Mouse (Mus musculus) forebrain, embryonic 15.5 days (tissue): ENCODE measurements around the gene Tent5b. TPM values are rescaled to one million over a fixed set of nuclear protein-coding genes. Genes with fewer than 3 reads are reported as not detected.
A peak's percentile ranks its signal among the peaks of the same experiment; 100 is the strongest.

Experiments
- ATAC-seq: fragments of 200-750 bp; cut with Nextera tagmentation; replicated peaks from 2 replicates; pipeline ENCODE4 v1.8.0; 2017; ENCODE audit warnings: mild to moderate bottlenecking, moderate TSS enrichment, moderate library complexity
- H3K27ac ChIP-seq: fragments of 300-500 bp; sonication (generic); replicated peaks from 2 replicates; pipeline ENCODE4 v1.5.1; 2015; ENCODE audit warnings: mild to moderate bottlenecking, inconsistent platforms
- H3K27me3 ChIP-seq: fragments of 300-500 bp; sonication (generic); 2 replicates; pipeline ENCODE4 v1.6.1; 2015; ENCODE audit warnings: inconsistent platforms
- H3K36me3 ChIP-seq: fragments of 300-500 bp; sonication (generic); 2 replicates; pipeline ENCODE4 v1.6.1; 2015; ENCODE audit warnings: mild to moderate bottlenecking, inconsistent platforms
- H3K4me1 ChIP-seq: fragments of 300-500 bp; sonication (generic); 2 replicates; pipeline ENCODE4 v1.6.1; 2015; ENCODE audit warnings: inconsistent platforms
- H3K4me2 ChIP-seq: fragments of 300-500 bp; sonication (generic); replicated peaks from 2 replicates; pipeline ENCODE4 v1.6.1; 2015; ENCODE audit warnings: mild to moderate bottlenecking, inconsistent platforms
- H3K4me3 ChIP-seq: fragments of 300-500 bp; sonication (generic); 2 replicates; pipeline ENCODE4 v1.5.1; 2015; ENCODE audit warnings: mild to moderate bottlenecking, inconsistent platforms
- H3K9ac ChIP-seq: fragments of 300-500 bp; sonication (generic); replicated peaks from 2 replicates; pipeline ENCODE4 v1.6.1; 2015; ENCODE audit warnings: mild to moderate bottlenecking, inconsistent platforms
- H3K9me3 ChIP-seq: fragments of 300-500 bp; sonication (generic); 2 replicates; pipeline ENCODE4 v1.6.1; 2016; ENCODE audit warnings: inconsistent platforms
- WGBS: fragments of 180-500 bp; shearing (Covaris S2); methylation state at CpG from one replicate; pipeline ENCODE4 v1.1.7; 2015; ENCODE audit warnings: mixed read lengths; 5-methylcytosine and 5-hydroxymethylcytosine counted together
- polyA plus RNA-seq: library from polyadenylated mRNA; unstranded; fragments of >200 nt; fragmentation: Nextera tagmentation; extraction: Ambion mirVana; gene quantifications from 2 replicates; pipeline ENCODE4 v1.2.1, GENCODE M21; 2015

The Tent5b gene
- polyA plus RNA-seq, 1 experiment from 2014 or later = 0.11 TPM

DNA sequence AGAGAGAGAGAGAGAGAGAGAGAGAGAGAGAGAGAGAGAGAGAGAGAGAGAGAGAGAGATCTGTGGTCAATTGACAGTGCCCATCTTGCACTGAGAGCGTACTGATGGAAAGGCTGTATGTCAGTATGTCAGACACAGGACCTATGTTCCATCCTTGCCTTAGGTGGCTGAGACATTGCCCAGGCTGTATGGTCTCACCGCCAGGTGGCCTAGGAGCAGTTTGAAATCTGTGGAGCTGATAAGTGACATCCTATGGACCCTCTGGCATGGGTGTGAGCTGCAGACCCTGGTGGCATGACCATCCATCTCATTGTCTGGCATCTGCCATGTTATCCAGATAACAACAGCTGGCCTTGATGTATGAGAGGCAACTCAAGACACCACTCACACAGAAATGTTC, 6.1 kb upstream of the Tent5b start:
- ATAC-seq = no peak
- Histone ChIP-seq H3K9me3 (no peaks in the 10 kb centered on the region), H3K4me2 (no peak overlapping the region), H3K27me3 (peaks cover 14% of the 10 kb centered on the region; the same call in 1 of the 2 replicates), H3K4me3 (no peak overlapping the region), H3K36me3 (no peaks in the 10 kb centered on the region), H3K27ac (no peak overlapping the region), H3K4me1 (no peaks in the 10 kb centered on the region), H3K9ac (no peak overlapping the region)
- WGBS = 68% methylated on average over 2 of the region's 2 CpGs

DNA sequence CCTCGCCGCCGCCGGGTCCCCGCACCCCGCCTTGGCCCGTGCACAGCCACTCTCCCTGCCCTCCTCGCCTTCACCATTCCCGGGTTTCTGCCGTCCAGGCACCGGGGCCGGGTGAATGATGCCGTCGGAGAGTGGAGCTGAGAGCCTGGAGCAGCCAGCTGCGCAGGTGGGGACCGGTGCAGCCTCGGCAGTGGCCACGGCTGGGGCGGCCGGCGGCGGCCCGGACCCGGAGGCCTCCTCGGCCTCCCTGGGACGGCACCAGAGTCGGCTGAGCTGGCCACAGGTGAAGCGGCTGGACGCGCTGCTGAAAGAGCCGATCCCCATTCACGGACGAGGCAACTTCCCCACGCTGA, 229 bp downstream of the Tent5b start:
- Histone ChIP-seq H3K4me3 (peak overlapping the region; percentile 40), H3K4me1 (peaks cover 17% of the 10 kb centered on the region), H3K36me3 (no peaks in the 10 kb centered on the region), H3K27me3 (peaks cover 49% of the 10 kb centered on the region), H3K9ac (no peak overlapping the region), H3K9me3 (no peaks in the 10 kb centered on the region), H3K4me2 (peak overlapping the region; percentile 48), H3K27ac (no peak overlapping the region)
- no peak for ATAC-seq
- WGBS = 3% methylated on average over 34 of the region's 34 CpGs

DNA sequence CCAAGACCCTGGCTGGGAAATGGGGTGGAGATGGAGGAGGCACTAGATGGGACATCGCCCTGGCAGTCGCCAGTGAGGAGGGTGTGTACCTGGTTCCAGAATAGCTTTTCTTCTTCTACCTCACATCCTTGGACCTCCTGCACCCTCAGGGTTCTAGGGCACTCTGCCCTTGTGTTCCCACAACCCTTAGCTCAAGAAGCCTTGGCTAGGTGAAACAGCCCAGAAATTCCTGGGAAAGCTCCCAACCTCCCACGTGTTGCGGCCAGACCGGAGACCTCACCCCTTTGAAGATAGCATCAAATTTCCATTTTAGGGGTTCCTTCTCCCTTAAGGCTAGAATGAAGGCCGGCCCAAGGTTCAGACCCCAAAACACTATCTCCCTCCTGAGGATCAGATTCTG, 822 bp downstream of the Tent5b start:
- peaks cover 17% of the 10 kb centered on the region for H3K4me1 ChIP-seq
- H3K4me3 ChIP-seq = no peak overlapping the region
- WGBS = 54% methylated on average over 6 of the region's 6 CpGs
- H3K9ac ChIP-seq = no peak overlapping the region
- H3K9me3 ChIP-seq = no peaks in the 10 kb centered on the region
- H3K27me3 ChIP-seq = peaks cover 49% of the 10 kb centered on the region
- no peak overlapping the region for H3K4me2 ChIP-seq
- no peaks in the 10 kb centered on the region for H3K36me3 ChIP-seq
- no peak overlapping the region for H3K27ac ChIP-seq
- no peak for ATAC-seq

DNA sequence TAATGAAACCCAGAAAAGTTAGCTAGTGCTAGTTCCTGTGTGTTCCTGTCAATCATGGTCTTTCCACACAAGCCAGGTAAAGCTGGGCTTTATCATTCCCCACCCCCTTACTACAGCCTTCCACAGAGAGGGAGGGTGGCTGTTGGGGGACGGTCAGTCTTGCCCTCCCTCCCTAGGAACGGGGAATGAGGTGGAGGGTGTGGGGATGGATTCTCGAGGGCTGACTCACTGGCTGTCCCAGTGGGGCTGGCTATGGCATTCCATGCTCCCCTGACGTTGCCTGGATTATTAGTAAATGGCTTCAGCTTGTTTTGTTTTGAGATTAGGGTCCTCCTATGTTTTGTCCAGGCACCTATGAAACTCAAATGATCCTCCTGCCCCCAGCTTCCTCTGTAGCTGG, 1.6 kb downstream of the Tent5b start:
- no peaks in the 10 kb centered on the region for H3K9me3 ChIP-seq
- no peak overlapping the region for H3K4me2 ChIP-seq
- no peak for ATAC-seq
- WGBS = 40% methylated on average over 4 of the region's 4 CpGs
- H3K4me1 ChIP-seq = peaks cover 17% of the 10 kb centered on the region
- H3K9ac ChIP-seq = no peak overlapping the region
- no peak overlapping the region for H3K27ac ChIP-seq
- no peak overlapping the region for H3K4me3 ChIP-seq
- H3K36me3 ChIP-seq = no peaks in the 10 kb centered on the region
- peaks cover 49% of the 10 kb centered on the region for H3K27me3 ChIP-seq

DNA sequence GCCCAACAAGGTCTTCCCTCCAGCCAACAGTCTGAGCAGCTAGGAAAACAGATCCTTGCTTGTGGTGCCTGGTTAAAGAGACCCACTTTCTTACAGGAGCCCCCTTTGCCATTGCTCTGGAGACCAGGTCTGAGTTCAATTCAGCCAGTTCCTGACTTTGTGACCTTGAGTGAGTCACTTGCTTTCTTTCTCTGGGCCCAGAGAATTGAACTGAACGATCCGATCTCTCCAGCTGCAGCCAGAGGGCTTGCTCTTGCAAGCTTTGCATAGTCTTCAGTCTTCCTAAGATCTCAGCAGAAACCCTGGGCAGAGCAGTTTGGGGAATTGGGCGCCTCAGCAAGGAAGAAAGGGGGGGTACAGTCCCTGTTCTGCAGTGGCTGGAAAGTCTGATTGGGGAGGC, 2.5 kb downstream of the Tent5b start:
- Histone ChIP-seq H3K4me1 (peaks cover 17% of the 10 kb centered on the region), H3K4me3 (no peak overlapping the region), H3K36me3 (no peaks in the 10 kb centered on the region), H3K4me2 (no peak overlapping the region), H3K27me3 (peaks cover 49% of the 10 kb centered on the region), H3K27ac (no peak overlapping the region), H3K9me3 (no peaks in the 10 kb centered on the region), H3K9ac (no peak overlapping the region)
- WGBS = 87% methylated on average over 3 of the region's 3 CpGs
- no peak for ATAC-seq

DNA sequence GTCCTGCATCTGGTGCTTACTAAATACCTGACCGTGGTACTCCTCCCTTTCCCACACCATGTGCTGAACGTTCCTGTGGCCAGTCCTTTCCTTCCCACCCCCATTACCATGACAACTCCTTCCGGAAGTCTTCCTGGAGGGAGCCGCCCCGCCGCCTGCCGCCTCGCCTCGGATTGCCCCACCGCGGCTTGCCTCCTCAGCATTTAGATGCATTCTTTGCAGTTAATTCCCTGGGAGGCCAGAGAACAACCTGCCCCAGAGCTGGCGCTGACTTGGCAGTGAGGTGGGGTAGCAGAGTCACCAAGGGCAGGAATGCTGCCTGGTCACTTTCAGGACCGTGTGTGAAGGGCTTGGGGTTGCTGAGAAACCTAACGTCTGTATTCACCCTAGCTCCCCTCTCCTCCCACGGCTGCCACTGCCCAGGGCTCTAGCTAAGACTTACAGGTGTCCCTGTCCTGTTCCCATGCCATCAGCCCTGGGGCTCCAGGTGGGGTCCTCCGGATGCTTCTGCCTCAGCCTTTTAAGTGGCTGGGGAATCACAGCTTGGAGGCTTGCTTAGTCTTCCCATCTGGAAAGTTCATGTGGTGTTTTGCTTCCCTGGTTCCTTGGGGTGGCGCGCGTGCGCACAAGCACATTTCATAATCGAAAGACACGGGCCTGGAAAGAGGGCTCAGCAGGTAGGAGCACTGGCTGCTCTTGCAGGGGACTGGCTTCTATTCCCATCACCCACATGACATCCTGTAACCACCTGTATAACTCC, 4.5 kb downstream of the Tent5b start:
- peaks cover 16% of the 10 kb centered on the region for H3K4me1 ChIP-seq
- no peaks in the 10 kb centered on the region for H3K9me3 ChIP-seq
- H3K4me2 ChIP-seq = no peak overlapping the region
- no peaks in the 10 kb centered on the region for H3K36me3 ChIP-seq
- H3K4me3 ChIP-seq = no peak overlapping the region
- H3K27me3 ChIP-seq = peaks cover 37% of the 10 kb centered on the region
- H3K9ac ChIP-seq = no peak overlapping the region
- ATAC-seq = no peak
- 12% methylated on average over 22 of the region's 22 CpGs for WGBS
- H3K27ac ChIP-seq = no peak overlapping the region

DNA sequence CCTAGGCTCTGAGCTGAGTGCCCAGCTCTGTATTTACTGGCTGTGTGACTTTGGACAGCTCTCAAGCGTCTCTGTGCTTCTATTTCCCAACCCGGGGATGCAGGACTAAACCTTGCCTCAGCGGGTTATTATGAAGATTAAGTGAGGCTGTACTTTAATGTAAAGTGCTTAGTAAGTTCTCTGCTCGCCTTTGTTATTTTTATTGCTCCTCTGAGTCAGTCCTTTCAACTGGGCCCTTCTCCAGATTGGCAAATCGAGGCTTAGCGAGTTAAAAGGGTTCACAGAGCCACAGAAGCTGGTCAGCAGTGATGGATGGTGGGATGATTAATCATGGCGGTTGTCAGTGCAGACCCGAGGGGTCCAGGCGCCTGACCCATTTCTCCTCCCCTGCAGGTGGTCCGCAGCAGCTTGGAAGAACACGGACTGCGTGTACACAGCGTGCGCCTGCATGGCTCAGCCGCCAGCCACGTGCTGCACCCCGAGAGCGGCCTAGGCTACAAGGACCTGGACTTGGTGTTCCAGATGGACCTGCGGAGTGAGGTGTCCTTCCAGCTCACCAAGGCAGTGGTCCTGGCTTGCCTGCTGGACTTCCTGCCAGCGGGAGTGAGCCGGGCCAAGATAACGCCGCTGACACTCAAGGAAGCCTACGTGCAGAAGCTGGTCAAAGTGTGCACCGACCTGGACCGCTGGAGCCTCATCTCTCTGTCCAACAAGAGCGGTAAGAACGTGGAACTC, 5.9 kb downstream of the Tent5b start:
- no peak for ATAC-seq
- H3K9ac ChIP-seq = no peak overlapping the region
- no peak overlapping the region for H3K27ac ChIP-seq
- H3K4me3 ChIP-seq = no peak overlapping the region
- H3K36me3 ChIP-seq = no peaks in the 10 kb centered on the region
- no peaks in the 10 kb centered on the region for H3K9me3 ChIP-seq
- H3K4me2 ChIP-seq = no peak overlapping the region
- 92% methylated on average over 28 of the region's 28 CpGs for WGBS
- H3K4me1 ChIP-seq = peaks cover 6% of the 10 kb centered on the region; the same call in 1 of the 2 replicates
- peaks cover 26% of the 10 kb centered on the region for H3K27me3 ChIP-seq

DNA sequence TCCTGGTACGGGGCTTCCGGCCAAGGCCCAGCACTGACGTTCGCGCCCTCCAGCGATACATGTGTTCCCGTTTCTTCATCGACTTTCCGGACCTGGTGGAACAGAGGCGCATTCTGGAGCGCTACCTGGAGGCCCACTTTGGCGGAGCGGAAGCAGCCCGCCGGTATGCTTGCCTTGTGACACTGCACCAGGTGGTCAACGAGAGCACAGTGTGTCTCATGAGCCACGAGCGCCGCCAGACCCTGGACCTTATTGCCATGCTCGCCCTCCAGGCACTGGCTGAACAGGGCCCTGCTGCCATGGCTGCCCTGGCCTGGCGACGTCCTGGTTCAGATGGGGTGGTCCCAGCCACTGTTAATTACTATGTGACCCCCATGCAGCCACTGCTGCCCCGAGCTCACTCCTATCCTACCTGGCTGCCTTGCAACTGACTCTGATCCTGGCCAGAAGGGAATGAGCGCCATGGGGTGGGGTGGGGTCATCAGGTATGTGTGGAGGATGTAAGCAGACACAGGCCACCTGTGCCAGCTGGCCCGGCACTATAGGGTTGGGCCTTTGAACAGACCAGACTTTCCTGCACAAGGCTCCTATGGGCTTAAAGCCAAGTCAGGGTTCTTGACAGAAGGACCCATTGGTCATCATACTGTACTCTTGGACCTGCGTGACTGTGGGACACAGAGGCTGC, 6.9 kb downstream of the Tent5b start:
- 93% methylated on average over 26 of the region's 26 CpGs for WGBS

DNA sequence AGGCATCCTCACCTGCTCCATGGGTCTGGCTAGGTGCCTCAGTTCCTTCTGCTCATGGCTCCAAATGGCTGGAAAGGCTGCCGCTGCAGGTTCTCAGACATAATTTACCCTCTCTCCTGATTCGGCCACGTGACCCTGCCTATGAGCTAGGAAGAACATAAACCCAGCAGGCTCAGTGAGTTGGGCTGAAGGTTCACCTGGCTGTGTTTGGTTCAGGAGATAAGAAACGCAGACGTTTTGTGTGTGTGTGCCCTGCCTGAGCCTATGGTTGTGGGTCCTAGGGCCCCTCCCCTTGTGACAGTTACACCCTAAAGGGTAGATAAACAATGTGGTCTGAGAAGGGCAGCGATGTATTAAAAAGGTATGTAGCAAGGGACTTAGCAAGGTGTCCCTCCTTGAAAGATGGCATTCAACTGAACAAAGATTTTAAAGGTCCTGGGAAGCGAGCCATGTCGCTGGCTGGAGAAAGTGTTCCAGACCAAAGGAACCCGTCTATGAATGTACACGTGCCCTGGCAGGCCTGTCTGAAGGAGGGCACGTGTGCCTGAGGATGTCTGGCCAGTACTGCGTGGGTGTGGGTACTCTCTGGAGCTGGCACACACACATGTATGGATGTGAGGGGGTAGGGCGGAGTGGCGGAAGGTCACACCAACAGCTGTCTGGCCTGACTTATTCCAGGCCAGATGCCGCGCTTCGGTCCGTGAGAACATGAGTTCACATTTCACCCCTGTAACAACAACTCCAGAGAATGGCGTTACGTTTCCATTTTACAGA, 8.9 kb downstream of the Tent5b start:
- Histone ChIP-seq H3K4me3 (no peak overlapping the region), H3K4me1 (peaks cover 6% of the 10 kb centered on the region; the same call in 1 of the 2 replicates), H3K4me2 (no peak overlapping the region), H3K27ac (no peak overlapping the region), H3K27me3 (peaks cover 10% of the 10 kb centered on the region; the same call in 1 of the 2 replicates), H3K9ac (no peak overlapping the region), H3K9me3 (no peaks in the 10 kb centered on the region), H3K36me3 (no peaks in the 10 kb centered on the region)
- 88% methylated on average over 20 of the region's 20 CpGs for WGBS
- ATAC-seq = no peak

More for the DNA sequence above, 6.9 kb downstream of the Tent5b start:
- no peak for ATAC-seq
- H3K4me1 ChIP-seq = peaks cover 6% of the 10 kb centered on the region; the same call in 1 of the 2 replicates
- H3K9ac ChIP-seq = no peak overlapping the region
- H3K27me3 ChIP-seq = peaks cover 17% of the 10 kb centered on the region
- no peak overlapping the region for H3K27ac ChIP-seq
- H3K4me3 ChIP-seq = no peak overlapping the region
- no peak overlapping the region for H3K4me2 ChIP-seq
- no peaks in the 10 kb centered on the region for H3K36me3 ChIP-seq
- no peaks in the 10 kb centered on the region for H3K9me3 ChIP-seq

DNA sequence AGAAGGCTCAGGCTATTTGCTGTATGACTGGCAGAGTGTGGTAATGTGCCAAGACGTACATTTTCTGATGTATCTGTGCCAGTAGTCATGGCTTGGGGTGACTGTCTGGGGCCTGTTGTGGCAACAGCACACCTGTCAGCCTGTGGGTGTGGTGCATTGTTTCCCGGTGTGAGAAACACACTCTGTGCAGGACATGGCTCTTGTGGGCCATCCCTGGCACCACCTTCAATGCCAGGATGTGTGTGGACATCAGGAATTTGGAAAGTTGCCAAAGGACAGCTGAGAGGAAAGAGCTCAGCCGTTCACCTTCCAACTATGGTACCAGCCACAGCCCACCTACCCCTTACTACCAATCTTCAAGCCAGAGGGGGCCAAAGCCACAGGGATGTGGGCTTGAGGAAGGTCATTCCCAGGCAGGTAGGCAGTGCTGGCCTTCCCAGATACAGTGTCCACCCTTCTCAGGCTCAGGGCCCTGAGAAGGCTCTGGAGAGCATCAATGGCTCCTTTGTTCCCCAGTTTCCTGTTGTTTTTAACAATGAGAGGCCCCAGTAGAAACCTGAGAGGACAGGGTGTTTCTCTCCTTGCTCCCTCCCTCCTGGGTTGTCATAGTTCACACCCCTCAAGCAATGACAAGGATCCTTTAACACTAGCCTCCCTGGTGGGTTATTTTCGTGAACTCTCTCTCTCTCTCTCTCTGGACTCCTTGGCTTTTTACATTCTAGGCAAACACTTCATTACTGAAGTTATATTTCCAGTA, 9.7 kb downstream of the Tent5b start:
- 55% methylated on average over 4 of the region's 4 CpGs for WGBS
- Histone ChIP-seq H3K9ac (no peak overlapping the region), H3K27ac (no peak overlapping the region), H3K4me1 (peaks cover 6% of the 10 kb centered on the region), H3K27me3 (peaks cover 3% of the 10 kb centered on the region; the same call in 1 of the 2 replicates), H3K4me3 (no peak overlapping the region), H3K9me3 (no peaks in the 10 kb centered on the region), H3K36me3 (no peaks in the 10 kb centered on the region), H3K4me2 (no peak overlapping the region)
- no peak for ATAC-seq

DNA sequence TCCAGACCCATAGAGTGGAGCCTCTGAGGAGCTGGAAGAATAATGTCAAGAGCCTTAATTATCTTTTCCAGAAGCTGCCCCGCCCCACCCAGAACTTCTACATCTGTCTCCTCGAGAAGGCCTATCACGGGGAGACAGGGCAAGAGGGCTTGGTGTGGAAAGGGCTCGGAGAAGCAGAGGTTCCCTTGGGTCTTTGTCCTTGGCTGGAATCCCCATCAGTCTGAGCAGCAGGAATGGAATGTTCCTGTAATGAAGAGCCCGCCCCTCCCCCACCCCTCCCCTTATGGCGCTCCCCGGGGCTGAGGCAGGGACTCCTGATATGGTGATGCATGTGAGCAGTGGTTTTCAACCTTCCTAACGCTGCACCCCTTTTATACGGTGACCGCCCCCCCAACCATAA, 11.9 kb downstream of the Tent5b start:
- Histone ChIP-seq H3K4me1 (peaks cover 14% of the 10 kb centered on the region), H3K36me3 (no peaks in the 10 kb centered on the region), H3K4me3 (no peak overlapping the region), H3K27me3 (peaks cover 23% of the 10 kb centered on the region), H3K27ac (no peak overlapping the region), H3K4me2 (no peak overlapping the region), H3K9me3 (no peaks in the 10 kb centered on the region), H3K9ac (no peak overlapping the region)
- WGBS = 50% methylated on average over 10 of the region's 10 CpGs
- ATAC-seq = no peak
